Mouse (Mus musculus) gonadal fat pad, adult 2 months (tissue): Measurements from ENCODE around the gene 4930449I24Rik. TPM values are rescaled to one million over a fixed set of nuclear protein-coding genes. Genes with fewer than 3 reads are reported as not detected.
"Not testable (repeated sequence)": the region's sequence is repeated elsewhere in the genome, so short reads cannot be mapped to it uniquely, and the experiment has no call there.

Experiments used
- DNase-seq: peaks from one replicate; pipeline ENCODE4 v3.0.0-alpha.2; 2012; ENCODE audit warnings: low read depth
- polyA plus RNA-seq: library from polyadenylated mRNA; depleted of rRNA; stranded (reverse); fragments of >200 nt; gene quantifications from 2 replicates; pipeline ENCODE4 v1.2.3, GENCODE M21; 2012; rRNA removed

Gene 4930449I24Rik
- polyA plus RNA-seq, result 0.12 TPM in 1 of 2 replicates, not detected in the other

DNA sequence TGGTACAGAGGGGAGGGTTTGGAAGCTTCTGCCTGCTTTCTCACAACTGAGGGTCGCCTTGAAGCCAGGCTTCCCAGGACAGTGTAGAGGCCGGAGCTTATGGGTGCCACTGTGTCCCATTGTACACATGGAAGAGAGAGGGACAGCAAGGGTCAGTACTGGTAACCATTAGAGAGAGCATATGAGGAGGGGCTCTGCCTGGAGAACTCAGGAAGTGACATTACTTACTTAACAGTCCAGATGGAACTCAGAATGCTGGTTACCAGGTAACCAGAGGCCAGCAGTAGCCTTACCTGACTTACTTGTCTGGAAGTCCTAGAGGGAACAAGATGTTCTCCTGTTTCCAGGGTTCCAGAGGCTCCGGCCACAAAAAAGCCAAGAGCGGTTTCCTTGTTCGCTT, at the start of gene 4930449I24Rik:
Gene 4930449I24Rik, plus strand, starts transcription at position 301 of the 400 bp plus-strand sequence.
- not testable (repeated sequence) for DNase-seq

DNA sequence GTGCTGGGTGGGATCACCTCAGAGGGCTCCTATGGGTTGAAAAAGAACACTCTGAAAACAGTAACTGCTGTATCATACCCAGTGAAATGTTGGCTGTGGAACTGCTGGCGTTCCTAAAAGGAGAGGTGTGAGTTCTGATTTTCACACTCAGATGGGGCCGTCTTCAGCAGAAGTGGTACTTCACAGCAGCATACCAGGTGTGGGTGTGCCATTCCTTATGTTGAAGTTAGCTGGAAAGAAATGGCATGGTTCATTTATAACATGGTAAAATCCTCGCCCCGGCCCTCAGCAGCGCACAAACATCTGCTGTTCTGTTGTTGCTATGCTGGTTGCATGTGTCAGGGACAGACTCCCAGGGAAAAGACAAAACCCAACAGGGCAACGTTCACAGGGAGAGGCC, 48.6 kb upstream of the 4930449I24Rik start:
- DNase-seq, result no peak

GRCm38 (mm10) chr5:146461612-146462011, 40.6 kb upstream of the 4930449I24Rik start:
- no peak for DNase-seq

- DNase-seq, result no peak
Observed at GRCm38 (mm10) chr5:146466663-146467062, 35.5 kb upstream of the 4930449I24Rik start.

DNA sequence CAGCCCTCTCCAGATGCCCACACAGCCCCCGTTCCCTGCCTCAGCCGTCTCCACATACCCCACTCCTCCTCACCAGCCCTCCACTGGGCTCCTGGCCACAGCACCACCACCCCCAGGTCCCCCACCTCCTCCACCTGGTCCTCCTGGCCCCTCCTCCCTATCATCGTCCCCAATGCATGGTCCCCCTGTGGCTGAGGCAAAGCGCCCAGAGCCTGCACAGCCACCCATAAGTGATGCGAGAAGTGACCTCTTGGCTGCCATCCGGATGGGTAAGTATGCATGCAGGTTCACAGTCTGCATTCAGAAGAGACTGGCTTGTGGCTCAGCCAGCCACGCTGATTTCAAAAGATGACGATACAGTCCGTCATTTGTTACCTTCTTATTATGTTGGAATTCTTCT, 33.9 kb upstream of the 4930449I24Rik start:
- DNase-seq, result no peak

GRCm38 (mm10) chr5:146470821-146471220, 31.4 kb upstream of the 4930449I24Rik start:
- DNase-seq, result no peak

DNA sequence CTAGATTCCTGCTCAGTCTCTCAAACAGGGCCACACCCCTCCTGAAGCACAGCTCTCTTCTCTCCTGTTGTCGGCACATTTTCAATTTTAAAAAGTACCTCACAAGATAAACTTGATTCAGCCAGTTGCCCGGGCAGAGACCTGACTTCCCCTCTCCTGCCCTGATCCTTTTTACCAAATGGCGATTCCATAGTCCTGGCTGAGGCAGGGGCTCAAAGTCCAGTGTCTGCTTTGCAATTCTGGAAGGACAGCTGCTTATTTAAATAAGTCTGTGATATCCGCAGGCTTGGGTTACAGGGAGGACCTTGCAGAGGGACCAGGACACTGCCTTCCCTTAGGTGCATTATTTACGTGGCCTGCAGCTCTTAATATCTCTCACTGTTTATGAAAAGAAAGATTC, 30.9 kb upstream of the 4930449I24Rik start:
- no peak for DNase-seq

- DNase-seq, result no peak
Observed at GRCm38 (mm10) chr5:146471821-146472220, 30.4 kb upstream of the 4930449I24Rik start.

GRCm38 (mm10) chr5:146479564-146479963, 22.6 kb upstream of the 4930449I24Rik start:
- not testable (repeated sequence) for DNase-seq

DNA sequence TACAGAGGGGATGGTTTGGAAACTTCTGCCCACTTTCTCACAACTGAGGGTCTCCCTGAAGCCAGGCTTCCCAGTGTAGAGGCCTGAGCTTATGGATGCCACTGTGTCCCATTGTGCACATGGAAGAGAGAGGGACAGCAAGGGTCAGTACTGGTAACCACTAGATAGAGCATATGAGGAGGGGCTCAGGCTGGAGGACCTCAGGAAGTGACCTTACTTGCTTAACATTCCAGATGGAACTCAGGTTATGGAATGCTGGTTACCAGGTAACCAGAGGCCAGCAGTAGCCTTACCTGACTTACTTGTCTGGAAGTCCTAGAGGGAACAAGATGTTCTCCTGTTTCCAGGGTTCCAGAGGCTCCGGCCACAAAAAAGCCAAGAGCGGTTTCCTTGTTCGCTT, 20.5 kb upstream of the 4930449I24Rik start, which contains the start of gene Gm6408:
Gene Gm6408, plus strand, starts transcription at position 301 of the 400 bp plus-strand sequence.
- not testable (repeated sequence) for DNase-seq

GRCm38 (mm10) chr5:146488959-146489358, 13.2 kb upstream of the 4930449I24Rik start:
- not testable (repeated sequence) for DNase-seq

DNA sequence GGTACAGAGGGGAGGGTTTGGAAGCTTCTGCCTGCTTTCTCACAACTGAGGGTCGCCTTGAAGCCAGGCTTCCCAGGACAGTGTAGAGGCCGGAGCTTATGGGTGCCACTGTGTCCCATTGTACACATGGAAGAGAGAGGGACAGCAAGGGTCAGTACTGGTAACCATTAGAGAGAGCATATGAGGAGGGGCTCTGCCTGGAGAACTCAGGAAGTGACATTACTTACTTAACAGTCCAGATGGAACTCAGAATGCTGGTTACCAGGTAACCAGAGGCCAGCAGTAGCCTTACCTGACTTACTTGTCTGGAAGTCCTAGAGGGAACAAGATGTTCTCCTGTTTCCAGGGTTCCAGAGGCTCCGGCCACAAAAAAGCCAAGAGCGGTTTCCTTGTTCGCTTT, 11.1 kb upstream of the 4930449I24Rik start, which contains the start of gene Gm6370:
Gene Gm6370, plus strand, starts transcription at position 301 of the 400 bp plus-strand sequence.
- not testable (repeated sequence) for DNase-seq

DNA sequence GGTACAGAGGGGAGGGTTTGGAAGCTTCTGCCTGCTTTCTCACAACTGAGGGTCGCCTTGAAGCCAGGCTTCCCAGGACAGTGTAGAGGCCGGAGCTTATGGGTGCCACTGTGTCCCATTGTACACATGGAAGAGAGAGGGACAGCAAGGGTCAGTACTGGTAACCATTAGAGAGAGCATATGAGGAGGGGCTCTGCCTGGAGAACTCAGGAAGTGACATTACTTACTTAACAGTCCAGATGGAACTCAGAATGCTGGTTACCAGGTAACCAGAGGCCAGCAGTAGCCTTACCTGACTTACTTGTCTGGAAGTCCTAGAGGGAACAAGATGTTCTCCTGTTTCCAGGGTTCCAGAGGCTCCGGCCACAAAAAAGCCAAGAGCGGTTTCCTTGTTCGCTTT, 11.6 kb downstream of the 4930449I24Rik start, which contains the start of gene Gm3402:
Gene Gm3402, plus strand, starts transcription at position 301 of the 400 bp plus-strand sequence.
- DNase-seq, result not testable (repeated sequence)

GRCm38 (mm10) chr5:146525501-146525900, 23.3 kb downstream of the 4930449I24Rik start, which contains the start of gene Gm3404:
Gm3404 (plus strand) TSS chr5:146525801.
- not testable (repeated sequence) for DNase-seq

DNA sequence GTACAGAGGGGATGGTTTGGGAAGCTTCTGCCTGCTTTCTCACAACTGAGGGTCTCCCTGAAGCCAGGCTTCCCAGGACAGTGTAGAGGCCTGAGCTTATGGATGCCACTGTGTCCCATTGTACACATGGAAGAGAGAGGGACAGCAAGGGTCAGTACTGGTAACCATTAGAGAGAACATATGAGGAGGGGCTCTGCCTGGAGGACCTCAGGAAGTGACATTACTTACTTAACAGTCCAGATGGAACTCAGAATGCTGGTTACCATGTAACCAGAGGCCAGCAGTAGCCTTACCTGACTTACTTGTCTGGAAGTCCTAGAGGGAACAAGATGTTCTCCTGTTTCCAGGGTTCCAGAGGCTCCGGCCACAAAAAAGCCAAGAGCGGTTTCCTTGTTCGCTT, 35.1 kb downstream of the 4930449I24Rik start, which contains the start of gene Gm3409:
Gene Gm3409, plus strand, starts transcription at position 301 of the 400 bp plus-strand sequence.
- DNase-seq, result not testable (repeated sequence)

Other genes starting within 250 kb of the 4930449I24Rik start
- 3.0 and 3.1 TPM in 2 replicates for gene Wasf3, start 117.4 kb upstream of the 4930449I24Rik start, polyA plus RNA-seq
- not detected in 2 replicates for gene Gm6408, start 20.4 kb upstream of the 4930449I24Rik start, polyA plus RNA-seq
- not detected in 2 replicates for gene Gm6370, start 11.0 kb upstream of the 4930449I24Rik start, polyA plus RNA-seq
- gene Gm3402, start 11.7 kb downstream of the 4930449I24Rik start, polyA plus RNA-seq, result not detected in 2 replicates
- gene Gm3404, start 23.4 kb downstream of the 4930449I24Rik start, polyA plus RNA-seq, result not detected in 2 replicates
- gene Gm3409, start 35.2 kb downstream of the 4930449I24Rik start, polyA plus RNA-seq, result not detected in 2 replicates
- not detected in 2 replicates for gene Gm3415, start 53.7 kb downstream of the 4930449I24Rik start, polyA plus RNA-seq
- not detected in 2 replicates for gene Gpr12, start 82.8 kb downstream of the 4930449I24Rik start, polyA plus RNA-seq